Mouse (Mus musculus): Measurements from ENCODE around the gene Fry. TPM values are rescaled to one million over a fixed set of nuclear protein-coding genes. Genes with fewer than 3 reads are reported as not detected.

Gene Fry
- total RNA-seq, 2 experiments from 2014 or later, result 194 to 203 TPM

- H3K27ac ChIP-seq, result no peak overlapping the region
Observed at GRCm38 (mm10) chr5:150358671-150359070, 240.2 kb downstream of the Fry start.

DNA sequence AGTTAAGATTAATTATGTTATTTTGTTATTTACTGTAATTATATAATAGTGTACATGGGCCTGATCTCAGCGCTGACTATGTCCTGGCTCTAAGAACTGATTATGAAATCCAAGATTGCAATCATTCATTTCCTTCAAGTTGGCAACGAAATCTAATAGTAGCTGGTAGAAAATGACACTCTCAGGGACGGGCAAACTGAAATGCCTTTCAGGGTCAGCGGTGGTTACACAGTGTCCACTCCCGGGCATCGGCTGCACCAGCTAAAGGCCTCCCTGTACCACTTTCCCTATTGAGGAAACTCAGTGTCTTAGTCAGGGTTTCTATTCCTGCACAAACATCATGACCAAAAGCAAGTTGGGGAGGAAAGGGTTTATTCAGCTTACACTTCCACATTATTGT is 243.8 kb downstream of the Fry start:
- DNase-seq (ENCODE audit: extremely low spot score in 1 of 2, low spot score in 2 of 2), result no peak
- no peak for TF ChIP-seq CTCF (IDR thresholded peaks at IDR 0.05)
- H3K4me3 ChIP-seq, result no peak overlapping the region
- no peak overlapping the region for H3K27ac ChIP-seq
- intact Hi-C loops (cut with DNase I), result no loop called here

More at GRCm38 (mm10) chr5:150358671-150359070, 240.2 kb downstream of the Fry start:
- H3K4me3 ChIP-seq, result no peak overlapping the region
- no peak for TF ChIP-seq CTCF (IDR thresholded peaks at IDR 0.05)
- intact Hi-C loops (cut with DNase I), result no loop called here
- DNase-seq (ENCODE audit: extremely low spot score in 1 of 2, low spot score in 2 of 2), result no peak

GRCm38 (mm10) chr5:150364621-150365020 is 246.2 kb downstream of the Fry start:
- intact Hi-C loops (cut with DNase I), result loop anchor here (5.0 kb wide), 1 partner anchor 132 kb away; no protein-coding TSS in a partner anchor
- DNase-seq (ENCODE audit: extremely low spot score in 1 of 2, low spot score in 2 of 2), result no peak
- Histone ChIP-seq H3K27ac (no peak overlapping the region), H3K4me3 (no peak overlapping the region)
- TF ChIP-seq CTCF (IDR thresholded peaks at IDR 0.05), result peak; percentile 17; the same call in 1 of the 2 replicates

DNA sequence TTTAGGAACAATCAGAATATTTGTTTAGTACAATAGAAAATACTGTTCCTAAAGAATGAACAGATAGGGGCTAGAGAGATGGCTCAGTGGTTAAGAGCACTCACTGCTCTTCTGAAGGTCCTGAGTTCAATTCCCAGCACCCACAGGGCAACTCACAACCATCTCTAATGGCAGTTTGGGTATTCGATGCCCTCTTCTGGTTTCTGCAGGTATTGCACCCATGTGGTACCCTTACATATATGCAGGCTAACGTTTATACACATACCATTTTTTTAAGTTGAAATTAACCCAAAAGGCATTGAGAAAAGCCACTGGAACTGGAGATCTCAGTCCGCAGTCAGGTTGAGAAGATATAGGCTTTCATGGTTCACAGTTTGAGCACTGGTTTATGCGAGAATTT is 248.6 kb downstream of the Fry start:
- intact Hi-C loops (cut with DNase I), result loop anchor here (5.0 kb wide), 1 partner anchor 135 kb away; no protein-coding TSS in a partner anchor
- no peak overlapping the region for H3K27ac ChIP-seq
- TF ChIP-seq CTCF (IDR thresholded peaks at IDR 0.05), result peak; percentile 35
- no peak for DNase-seq (ENCODE audit: extremely low spot score in 1 of 2, low spot score in 2 of 2)
- H3K4me3 ChIP-seq, result no peak overlapping the region

GRCm38 (mm10) chr5:150370291-150370690 is 251.8 kb downstream of the Fry start:
- intact Hi-C loops (cut with DNase I), result no loop called here
- Histone ChIP-seq H3K27ac (no peak overlapping the region), H3K4me3 (no peak overlapping the region)
- TF ChIP-seq CTCF (IDR thresholded peaks at IDR 0.05), result no peak
- no peak for DNase-seq (ENCODE audit: extremely low spot score in 1 of 2, low spot score in 2 of 2)

DNA sequence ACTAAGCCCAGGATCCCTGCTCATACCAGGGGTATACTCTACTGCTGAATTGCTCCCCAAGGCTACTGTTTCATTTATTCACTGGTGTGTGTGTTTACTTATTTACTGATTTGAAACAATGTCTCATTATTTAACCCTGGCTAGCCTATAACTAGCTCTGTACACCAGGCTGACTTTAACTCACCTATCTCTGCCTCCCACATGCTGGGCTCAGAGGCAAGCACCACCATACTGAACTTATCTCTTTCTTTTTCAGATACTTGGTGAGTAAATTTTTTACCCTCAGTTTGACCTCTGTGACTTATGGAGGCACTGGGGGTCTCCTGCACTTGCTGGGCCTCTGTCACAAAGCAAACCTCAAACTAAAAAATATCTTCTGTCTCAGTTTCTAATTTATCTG is 252.4 kb downstream of the Fry start:
- Histone ChIP-seq H3K27ac (no peak overlapping the region), H3K4me3 (no peak overlapping the region)
- intact Hi-C loops (cut with DNase I), result no loop called here
- DNase-seq (ENCODE audit: extremely low spot score in 1 of 2, low spot score in 2 of 2), result no peak
- TF ChIP-seq CTCF (IDR thresholded peaks at IDR 0.05), result no peak

DNA sequence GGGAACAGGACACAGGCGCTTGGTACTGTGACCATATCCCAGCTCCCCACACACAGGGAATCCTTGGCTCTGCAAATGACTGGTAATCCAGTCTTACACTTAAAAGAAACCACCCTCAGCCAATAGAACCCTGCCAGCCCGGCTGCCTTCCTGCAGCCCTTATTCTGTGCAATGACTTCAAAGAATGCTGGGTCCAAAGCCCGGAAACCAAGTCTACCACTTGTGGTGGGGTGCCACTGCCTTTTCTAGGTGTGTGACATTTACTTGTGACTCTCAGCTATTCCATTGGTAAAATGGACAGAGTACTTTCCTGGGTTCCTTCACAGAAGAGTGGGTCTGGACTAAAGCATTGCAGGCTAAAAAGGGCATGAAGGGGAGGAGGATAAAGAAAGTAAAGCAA is 254.5 kb downstream of the Fry start:
- TF ChIP-seq CTCF (IDR thresholded peaks at IDR 0.05), result no peak
- intact Hi-C loops (cut with DNase I), result no loop called here
- H3K4me3 ChIP-seq, result no peak overlapping the region
- H3K27ac ChIP-seq, result no peak overlapping the region
- DNase-seq (ENCODE audit: extremely low spot score in 1 of 2, low spot score in 2 of 2), result no peak

GRCm38 (mm10) chr5:150374778-150375559 is 256.5 kb downstream of the Fry start:
- H3K27ac ChIP-seq, result no peak overlapping the region
- intact Hi-C loops (cut with DNase I), result no loop called here
- H3K4me3 ChIP-seq, result no peak overlapping the region
- TF ChIP-seq CTCF (IDR thresholded peaks at IDR 0.05), result no peak
- no peak for DNase-seq (ENCODE audit: extremely low spot score in 1 of 2, low spot score in 2 of 2)

GRCm38 (mm10) chr5:150378586-150378985 is 260.1 kb downstream of the Fry start:
- DNase-seq (ENCODE audit: extremely low spot score in 1 of 2, low spot score in 2 of 2), result no peak
- no peak overlapping the region for H3K4me3 ChIP-seq
- intact Hi-C loops (cut with DNase I), result no loop called here
- TF ChIP-seq CTCF (IDR thresholded peaks at IDR 0.05), result no peak
- no peak overlapping the region for H3K27ac ChIP-seq

DNA sequence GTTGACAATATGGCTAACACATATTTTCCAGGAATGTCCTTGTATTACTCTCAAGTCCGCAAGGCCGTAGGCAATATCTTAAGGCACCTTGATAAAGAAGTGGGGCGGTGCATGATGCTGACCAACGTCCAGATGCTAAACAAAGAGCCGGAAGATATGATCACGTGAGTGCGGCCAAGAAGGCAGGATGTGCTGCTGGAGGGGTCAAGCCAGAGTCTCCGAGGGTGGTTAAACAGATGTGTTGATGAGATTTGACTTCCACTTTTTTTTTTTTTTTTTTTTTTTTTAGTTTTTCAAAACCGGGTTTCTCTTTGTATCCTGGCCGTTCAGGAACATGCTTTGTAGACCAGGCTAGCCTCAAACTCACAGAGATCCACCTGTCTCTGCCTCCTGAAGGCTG is 262.3 kb downstream of the Fry start:
- no peak for TF ChIP-seq CTCF (IDR thresholded peaks at IDR 0.05)
- no peak overlapping the region for H3K4me3 ChIP-seq
- intact Hi-C loops (cut with DNase I), result no loop called here
- no peak overlapping the region for H3K27ac ChIP-seq
- no peak for DNase-seq (ENCODE audit: extremely low spot score in 1 of 2, low spot score in 2 of 2)

- H3K27ac ChIP-seq, result no peak overlapping the region
- TF ChIP-seq CTCF (IDR thresholded peaks at IDR 0.05), result no peak
- H3K4me3 ChIP-seq, result no peak overlapping the region
- intact Hi-C loops (cut with DNase I), result no loop called here
- no peak for DNase-seq (ENCODE audit: extremely low spot score in 1 of 2, low spot score in 2 of 2)
Observed at GRCm38 (mm10) chr5:150382411-150382810, 264.0 kb downstream of the Fry start.

- Histone ChIP-seq H3K4me3 (no peak overlapping the region), H3K27ac (peak overlapping the region; percentile 72)
- no peak for DNase-seq (ENCODE audit: extremely low spot score in 1 of 2, low spot score in 2 of 2)
- intact Hi-C loops (cut with DNase I), result no loop called here
- no peak for TF ChIP-seq CTCF (IDR thresholded peaks at IDR 0.05)
Observed at GRCm38 (mm10) chr5:150384272-150385215, 266.1 kb downstream of the Fry start.
